Mouse (Mus musculus) brain, embryonic 14.5 days (tissue): ENCODE results near the gene Cadps2.

ENCODE experiments used
- CTCF ChIP-seq: fragments of 200-500 bp; IDR thresholded peaks from 2 replicates; pipeline ENCODE4 v1.5.1; 2012; ENCODE audit warnings: inconsistent platforms, mild to moderate bottlenecking, moderate library complexity, borderline replicate concordance; ENCODE audit not compliant: insufficient read depth, insufficient read length; ENCODE audit errors: extremely low read depth
- POLR2A ChIP-seq: fragments of 200-500 bp; IDR thresholded peaks from 2 replicates; pipeline ENCODE4 v1.6.1; 2012; ENCODE audit warnings: mild to moderate bottlenecking, inconsistent platforms, borderline replicate concordance; ENCODE audit not compliant: poor library complexity, insufficient read depth, insufficient read length, severe bottlenecking; ENCODE audit errors: extremely low read depth

GRCm38 (mm10) chr6:23337411-23338063 is 501.7 kb downstream of the Cadps2 start:
- TF ChIP-seq CTCF: no peak
- no peak for TF ChIP-seq POLR2A
